Mouse (Mus musculus) small intestine, adult 2 months (tissue): ENCODE results near the gene Timp3.

Experiments used
- CTCF ChIP-seq: fragments of 200-500 bp; IDR thresholded peaks from 2 replicates; pipeline ENCODE4 v1.5.1; 2012; ENCODE audit warnings: low read depth, mild to moderate bottlenecking, control low read depth, inconsistent platforms, low read length, moderate library complexity, mixed read lengths; ENCODE audit not compliant: insufficient replicate concordance, insufficient read length; ENCODE audit errors: extremely low read depth
- POLR2A ChIP-seq: fragments of 200-500 bp; IDR thresholded peaks from 2 replicates; pipeline ENCODE4 v1.6.1; 2012; ENCODE audit warnings: low read depth, mild to moderate bottlenecking, control low read depth, inconsistent platforms, low read length, moderate library complexity

GRCm38 (mm10) chr10:86322006-86322405, 21.8 kb downstream of the Timp3 start:
- TF ChIP-seq CTCF = no peak
- TF ChIP-seq POLR2A = no peak
